Mouse (Mus musculus) cerebellum, adult (tissue): ENCODE data around the gene Gm19345.

ENCODE experiments used
- ATAC-seq: cut with Nextera tagmentation; 2 replicates; pipeline ENCODE4 v1.9.2; 2017; ENCODE audit warnings: mild to moderate bottlenecking, moderate library complexity, mixed read lengths; ENCODE audit not compliant: insufficient number of reproducible peaks, low FRiP score, low TSS enrichment

Gene Gm19345

GRCm38 (mm10) chr7:19866490-19866889, 14.7 kb downstream of the Gm19345 start:
- no peak for ATAC-seq

GRCm38 (mm10) chr7:19867751-19868399, 16.1 kb downstream of the Gm19345 start:
- ATAC-seq, result no peak

- no peak for ATAC-seq
Observed at GRCm38 (mm10) chr7:19871137-19871621, 19.4 kb downstream of the Gm19345 start.

- no peak for ATAC-seq
Observed at GRCm38 (mm10) chr7:19871943-19872601, 20.3 kb downstream of the Gm19345 start.

GRCm38 (mm10) chr7:19875948-19876682, 24.3 kb downstream of the Gm19345 start:
- ATAC-seq, result no peak

- ATAC-seq, result no peak
Observed at GRCm38 (mm10) chr7:19876781-19877425, 25.1 kb downstream of the Gm19345 start.

- no peak for ATAC-seq
Observed at GRCm38 (mm10) chr7:19880754-19881153, 29.0 kb downstream of the Gm19345 start.

GRCm38 (mm10) chr7:19887849-19888248, 36.0 kb downstream of the Gm19345 start, which contains the start of gene Ceacam19:
TSS of gene Ceacam19 (minus strand) at chr7:19887965.
- no peak for ATAC-seq

GRCm38 (mm10) chr7:19889881-19890280, 38.1 kb downstream of the Gm19345 start:
- ATAC-seq, result no peak
